Mouse (Mus musculus): ENCODE measurements around the gene Shh. TPM values are rescaled to one million over a fixed set of nuclear protein-coding genes. Genes with fewer than 3 reads are reported as not detected.
A peak's percentile ranks its signal among the peaks of the same experiment; 100 is the strongest.

Gene Shh
- total and polyA plus RNA-seq, 3 experiments: not detected

GRCm38 (mm10) chr5:28453086-28453485 is 14.0 kb downstream of the Shh start:
- Histone ChIP-seq H3K79me2 (replicated peaks; ENCODE audit: control insufficient read depth, extremely low read depth, insufficient read depth, poor library complexity, severe bottlenecking) (no peaks in the 10 kb centered on the region), H3K9me3 (replicated peaks; ENCODE audit: low read length) (peaks cover 4% of the 10 kb centered on the region), H3K27ac (ENCODE audit: insufficient read depth, low read depth) (no peak overlapping the region), H3K9ac (ENCODE audit: insufficient read depth, low read depth) (no peak overlapping the region), H3K4me3 (replicated peaks in 1 of 3; ENCODE audit: low read depth in 2 of 3, low read length in 2 of 3, poor library complexity in 1 of 3) (no peak overlapping the region), H3K4me2 (ENCODE audit: insufficient read depth, low read depth, poor library complexity, severe bottlenecking) (no peak overlapping the region), H3K27me3 (replicated peaks) (no peaks in the 10 kb centered on the region), H3K36me3 (replicated peaks in 1 of 2; ENCODE audit: control insufficient read depth in 1 of 2, insufficient read depth in 1 of 2, low read length in 1 of 2) (no peaks in the 10 kb centered on the region), H3K4me1 (ENCODE audit: control insufficient read depth in 1 of 2, insufficient read depth in 2 of 2) (no peaks in the 10 kb centered on the region)
- DNase-seq (ENCODE audit: extremely low read depth): no peak
- TF ChIP-seq MAZ (IDR thresholded peaks at IDR 0.05; ENCODE audit: low read depth, low read length) (no peak), NELFE (IDR thresholded peaks at IDR 0.05; ENCODE audit: low read depth, low read length) (no peak), POLR2AphosphoS2 (IDR thresholded peaks at IDR 0.05; ENCODE audit: low read depth, low read length) (no peak), CHD1 (IDR thresholded peaks at IDR 0.05; ENCODE audit: low read depth, low read length) (no peak), RCOR1 (conservative IDR thresholded peaks at IDR 0.05; ENCODE audit: low read depth, low read length) (no peak), USF1 (IDR thresholded peaks at IDR 0.05; ENCODE audit: low read depth, low read length) (no peak), JUN (IDR thresholded peaks at IDR 0.05; ENCODE audit: insufficient read depth, low read depth, low read length) (no peak)
- in situ Hi-C loops (cut with MboI; ENCODE audit: low pct_ligation_motif_present, low pct_unique_long_range_greater_than_20kb, low sequenced_read_pairs): loop anchor here (25.0 kb wide), 2 partner anchors 584 to 834 kb away; no protein-coding TSS in a partner anchor
- dilution Hi-C loops (cut with MboI; ENCODE audit: extremely low pct_ligation_motif_present, extremely low pct_unique_long_range_greater_than_20kb, low sequenced_read_pairs): no loop called here

DNA sequence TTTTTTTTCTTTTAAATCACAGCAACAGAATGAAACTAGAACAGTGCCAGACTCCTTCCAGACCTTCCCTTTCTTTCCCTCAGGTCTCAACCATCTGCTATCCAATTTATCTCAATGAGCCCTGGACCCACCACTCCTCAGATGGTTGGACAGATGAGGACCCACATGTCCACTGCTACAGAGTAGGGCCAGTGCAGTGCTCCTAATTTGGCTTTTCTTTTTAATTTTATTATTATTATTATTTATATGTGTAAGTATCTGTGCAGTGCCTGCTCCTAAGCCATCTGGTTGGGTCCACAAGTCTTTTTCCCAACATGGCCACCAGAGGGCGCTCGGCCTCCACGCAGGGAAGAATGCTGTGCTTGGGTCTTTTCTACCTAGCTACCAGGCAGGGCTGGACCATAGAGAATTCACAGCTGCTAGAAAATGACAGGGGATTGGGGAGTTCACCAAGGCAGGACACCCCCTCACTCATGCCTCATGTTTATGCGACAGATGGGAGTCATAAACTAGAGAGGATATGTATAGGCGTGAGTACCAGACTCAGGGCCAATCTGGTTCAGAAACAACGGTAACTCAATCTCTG is 15.9 kb downstream of the Shh start:
- no peaks in the 10 kb centered on the region for H3K27me3 ChIP-seq (replicated peaks)
- H3K79me2 ChIP-seq (replicated peaks; ENCODE audit: control insufficient read depth, extremely low read depth, insufficient read depth, poor library complexity, severe bottlenecking): no peaks in the 10 kb centered on the region
- H3K4me3 ChIP-seq (replicated peaks in 1 of 3; ENCODE audit: low read depth in 2 of 3, low read length in 2 of 3, poor library complexity in 1 of 3): no peak overlapping the region
- no peaks in the 10 kb centered on the region for H3K4me1 ChIP-seq (ENCODE audit: control insufficient read depth in 1 of 2, insufficient read depth in 2 of 2)
- peak; percentile 71 for DNase-seq (ENCODE audit: extremely low read depth)
- H3K4me2 ChIP-seq (ENCODE audit: insufficient read depth, low read depth, poor library complexity, severe bottlenecking): no peak overlapping the region
- H3K9ac ChIP-seq (ENCODE audit: insufficient read depth, low read depth): no peak overlapping the region
- TF ChIP-seq PAX5 (IDR thresholded peaks at IDR 0.05; ENCODE audit: low read length): no peak
- TF ChIP-seq RAD21 (IDR thresholded peaks at IDR 0.05; ENCODE audit: low read depth, low read length): peak; percentile 92
- TF ChIP-seq ZMIZ1 (IDR thresholded peaks at IDR 0.05; ENCODE audit: low read depth, low read length): no peak
- TF ChIP-seq ZC3H11A (IDR thresholded peaks at IDR 0.05; ENCODE audit: low read depth, low read length): peak; percentile 44; the same call in 1 of the 2 replicates
- TF ChIP-seq MEF2A (IDR thresholded peaks at IDR 0.05; ENCODE audit: borderline replicate concordance, low read depth, low read length): no peak
- TF ChIP-seq CHD2 (IDR thresholded peaks at IDR 0.05; ENCODE audit: low read length): no peak
- no peak for TF ChIP-seq GABPA (IDR thresholded peaks at IDR 0.05; ENCODE audit: insufficient replicate concordance, low read depth, low read length)
- no peak for TF ChIP-seq UBTF (IDR thresholded peaks at IDR 0.05; ENCODE audit: low read depth, low read length)
- peak; percentile 74 to 90 for TF ChIP-seq CTCF (conservative IDR thresholded peaks at IDR 0.05 in 1 of 2, IDR thresholded peaks at IDR 0.05 in 1 of 2; ENCODE audit: low read depth in 2 of 2, low read length in 2 of 2)
- peak; percentile 78 for TF ChIP-seq SMC3 (IDR thresholded peaks at IDR 0.05; ENCODE audit: low read depth, low read length)
- TF ChIP-seq MAFK (IDR thresholded peaks at IDR 0.05; ENCODE audit: insufficient replicate concordance, low read length): peak; percentile 48; the same call in 1 of the 2 replicates
- no peak overlapping the region for H3K27ac ChIP-seq (ENCODE audit: insufficient read depth, low read depth)
- no peaks in the 10 kb centered on the region for H3K9me3 ChIP-seq (replicated peaks; ENCODE audit: low read length)
- no peaks in the 10 kb centered on the region for H3K36me3 ChIP-seq (replicated peaks in 1 of 2; ENCODE audit: control insufficient read depth in 1 of 2, insufficient read depth in 1 of 2, low read length in 1 of 2)
- in situ Hi-C loops (cut with MboI; ENCODE audit: low pct_ligation_motif_present, low pct_unique_long_range_greater_than_20kb, low sequenced_read_pairs): loop anchor here (25.0 kb wide), 2 partner anchors 586 to 836 kb away; no protein-coding TSS in a partner anchor
- dilution Hi-C loops (cut with MboI; ENCODE audit: extremely low pct_ligation_motif_present, extremely low pct_unique_long_range_greater_than_20kb, low sequenced_read_pairs): no loop called here

Measured in CH12.LX (cell line).